Mouse (Mus musculus): ENCODE results near the gene Amotl1.
"Not testable (repeated sequence)": the region's sequence is repeated elsewhere in the genome, so short reads cannot be mapped to it uniquely, and the experiment has no call there.

Amotl1 gene

GRCm38 (mm10) chr9:14604363-14604762 lies 40.5 kb downstream of the Amotl1 start:
- DNase-seq (ENCODE audit: low spot score in 2 of 2), result no peak

GRCm38 (mm10) chr9:14603475-14603874 lies 41.4 kb downstream of the Amotl1 start:
- no peak for DNase-seq (ENCODE audit: low spot score in 2 of 2)

DNA sequence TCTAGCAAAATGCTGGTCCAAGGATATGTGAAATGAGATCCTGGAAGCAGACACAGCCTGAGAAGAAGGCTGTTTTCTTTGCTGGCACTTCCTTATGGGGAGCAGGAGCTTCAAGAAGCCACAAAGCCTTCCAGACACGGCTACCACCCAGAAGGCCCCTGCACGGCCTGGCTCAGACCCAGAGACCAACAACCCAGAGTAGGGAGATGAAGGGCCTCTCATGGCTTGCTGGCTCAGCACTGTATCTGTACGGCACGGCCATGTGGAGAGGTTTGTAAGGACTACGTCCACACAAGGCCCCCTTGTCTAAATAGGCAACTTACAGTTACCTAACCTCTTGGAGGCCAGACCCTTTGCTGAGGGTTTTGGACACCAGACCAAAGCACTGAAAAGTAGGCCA lies 45.1 kb downstream of the Amotl1 start:
- no peak for DNase-seq (ENCODE audit: low spot score in 2 of 2)

- DNase-seq (ENCODE audit: low spot score in 2 of 2), result no peak
These were observed 46.7 kb downstream of the Amotl1 start for GRCm38 (mm10) chr9:14598157-14598556.

DNA sequence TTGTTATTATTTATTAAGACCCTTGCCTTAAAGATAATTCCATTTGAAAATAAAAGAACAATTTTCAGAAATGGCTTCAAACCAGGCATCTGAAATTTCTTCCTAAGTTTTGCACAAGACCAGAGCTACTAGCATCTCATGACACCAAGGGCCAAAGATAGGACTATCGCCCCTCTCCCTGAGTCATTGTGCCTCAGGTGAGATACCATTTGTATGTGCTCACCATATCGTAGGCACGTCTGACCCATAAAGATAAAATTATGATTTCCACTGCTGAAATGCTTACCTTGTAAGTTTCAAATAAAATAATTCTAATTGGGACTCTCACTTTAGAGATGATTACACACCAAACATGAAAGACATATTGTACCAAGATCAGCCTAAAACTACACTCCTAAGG lies 47.4 kb downstream of the Amotl1 start:
- DNase-seq (ENCODE audit: low spot score in 2 of 2), result no peak

DNA sequence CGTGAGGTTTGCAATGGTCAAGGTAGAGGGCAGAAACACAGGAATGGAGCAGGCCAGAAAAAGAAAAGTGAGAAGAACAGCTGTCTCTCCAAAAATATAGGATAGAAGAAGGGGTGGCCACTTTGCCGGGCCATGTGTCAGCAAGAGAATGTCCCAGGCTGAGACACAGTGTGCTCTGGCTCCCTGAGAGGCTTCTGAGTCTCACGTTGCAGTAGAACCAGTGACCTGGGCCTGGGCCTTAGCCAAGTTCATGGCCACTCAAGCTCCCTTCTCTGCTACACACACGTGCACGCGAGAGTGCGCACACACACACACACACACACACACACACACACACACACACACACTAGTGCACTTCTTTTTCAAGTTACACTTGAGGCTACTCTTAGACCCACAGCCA lies 48.0 kb downstream of the Amotl1 start:
- DNase-seq (ENCODE audit: low spot score in 2 of 2), result no peak

GRCm38 (mm10) chr9:14596427-14596826 lies 48.4 kb downstream of the Amotl1 start:
- no peak for DNase-seq (ENCODE audit: low spot score in 2 of 2)

DNA sequence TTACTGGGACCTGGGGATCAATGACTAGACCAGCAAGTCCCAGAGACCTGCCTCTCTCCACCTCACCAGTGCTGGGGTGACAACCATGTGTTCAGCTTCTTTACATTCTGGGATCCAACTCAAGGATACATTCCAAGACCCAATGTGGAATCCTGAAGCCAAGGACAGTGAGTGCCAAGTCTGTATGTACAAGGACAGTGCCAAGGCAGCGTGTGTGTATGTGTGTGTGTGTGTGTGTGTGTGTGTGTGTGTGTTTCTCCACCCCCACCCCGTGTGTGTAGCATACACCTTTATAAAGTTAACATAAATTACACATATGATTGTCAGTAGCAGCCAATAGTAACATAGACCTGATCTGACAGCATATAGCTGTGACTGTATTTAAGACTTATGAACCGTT lies 49.0 kb downstream of the Amotl1 start:
- no peak for DNase-seq (ENCODE audit: low spot score in 2 of 2)

DNA sequence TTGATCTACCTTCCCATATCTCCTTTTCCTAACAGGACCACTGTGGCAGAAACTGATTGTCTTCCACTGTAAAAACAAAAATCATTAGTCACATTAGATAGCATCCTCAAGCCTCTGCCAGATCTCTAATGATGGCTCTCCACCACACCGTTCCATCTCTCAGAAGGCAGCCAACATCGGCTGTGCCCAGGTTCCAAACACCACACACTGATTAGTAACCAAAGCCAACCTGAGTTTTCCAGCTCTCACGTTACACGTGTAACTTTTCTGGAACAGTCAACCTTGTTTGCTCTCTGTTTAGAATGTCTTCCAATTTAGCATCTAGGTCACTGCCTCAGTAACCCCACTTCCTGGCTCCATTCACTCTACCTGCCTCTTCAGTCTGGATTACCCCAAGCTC lies 51.0 kb downstream of the Amotl1 start:
- no peak for DNase-seq (ENCODE audit: low spot score in 2 of 2)

DNA sequence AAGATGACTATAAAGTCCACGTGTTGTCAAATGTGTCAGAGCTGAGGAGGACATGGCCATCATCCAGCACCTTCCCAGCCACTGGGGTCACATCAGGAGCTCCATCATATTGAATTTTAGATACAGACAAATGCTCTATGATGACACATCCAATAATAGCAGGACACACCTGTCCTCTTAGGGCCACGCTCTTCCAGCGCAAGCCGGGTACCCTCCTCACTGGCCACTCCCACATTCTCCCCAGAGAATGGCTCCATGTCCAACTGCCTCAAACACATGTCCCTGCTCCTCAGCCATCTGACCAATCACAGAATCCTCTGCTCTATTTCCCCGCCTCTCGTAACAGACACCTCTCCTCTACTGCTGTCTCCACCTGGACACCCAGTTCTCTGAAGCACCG lies 54.2 kb downstream of the Amotl1 start:
- no peak for DNase-seq (ENCODE audit: low spot score in 2 of 2)

- no peak for DNase-seq (ENCODE audit: low spot score in 2 of 2)
These were observed 56.2 kb downstream of the Amotl1 start for GRCm38 (mm10) chr9:14588690-14589089.

- DNase-seq (ENCODE audit: low spot score in 2 of 2), result no peak
These were observed 59.2 kb downstream of the Amotl1 start for GRCm38 (mm10) chr9:14585702-14586101.

- DNase-seq (ENCODE audit: low spot score in 2 of 2), result no peak
These were observed 65.9 kb downstream of the Amotl1 start for GRCm38 (mm10) chr9:14578960-14579359.

DNA sequence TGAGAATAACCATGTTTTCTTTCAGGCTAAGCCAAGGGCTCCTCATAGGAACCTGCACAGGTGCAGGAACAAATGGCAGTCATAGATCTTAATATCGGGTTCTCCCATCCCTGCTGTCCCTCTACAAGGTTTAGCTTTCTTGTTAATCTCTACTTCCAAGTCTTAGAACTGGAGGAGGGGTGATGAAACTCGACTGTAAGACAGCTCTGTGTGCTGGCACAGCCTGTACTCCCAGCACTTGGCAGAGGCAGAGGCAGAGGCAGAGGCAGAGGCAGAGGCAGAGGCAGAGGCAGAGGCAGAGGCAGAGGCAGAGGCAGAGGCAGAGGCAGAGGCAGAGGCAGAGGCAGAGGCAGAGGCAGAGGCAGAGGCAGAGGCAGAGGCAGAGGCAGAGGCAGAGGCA lies 68.5 kb downstream of the Amotl1 start:
- not testable (repeated sequence) for DNase-seq (ENCODE audit: low spot score in 2 of 2)

DNA sequence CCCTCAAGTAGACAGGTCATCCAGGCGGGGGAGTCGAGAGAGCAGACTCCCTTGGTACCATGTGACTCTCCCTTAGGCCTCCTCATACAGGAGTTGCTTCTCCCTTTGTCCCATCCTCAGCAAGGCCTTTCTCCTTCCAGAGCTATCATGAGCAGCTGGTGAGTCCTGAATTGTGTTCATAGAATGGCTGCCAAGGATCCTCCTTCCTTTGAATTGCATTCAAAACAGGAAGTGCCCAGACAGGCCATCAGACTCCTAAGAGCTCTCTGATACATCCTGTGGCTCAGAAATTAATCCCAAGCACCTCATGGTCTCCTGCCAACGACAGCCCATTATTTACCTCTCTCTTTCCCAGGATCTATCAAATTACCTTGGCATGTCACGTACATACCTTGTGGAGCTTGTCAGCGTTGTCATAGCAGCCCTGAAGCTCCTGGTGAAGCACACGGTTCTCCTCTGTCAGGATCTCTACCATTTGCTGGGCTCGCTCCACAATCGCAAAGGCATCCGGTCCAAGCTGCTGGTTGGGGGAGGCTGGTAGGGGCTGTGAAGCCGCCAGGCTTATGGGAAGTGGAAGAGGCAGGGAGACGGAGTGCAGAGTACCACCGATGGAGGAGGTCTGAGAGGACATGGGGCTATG lies 70.0 kb downstream of the Amotl1 start:
- no peak for DNase-seq (ENCODE audit: low spot score in 2 of 2)

DNA sequence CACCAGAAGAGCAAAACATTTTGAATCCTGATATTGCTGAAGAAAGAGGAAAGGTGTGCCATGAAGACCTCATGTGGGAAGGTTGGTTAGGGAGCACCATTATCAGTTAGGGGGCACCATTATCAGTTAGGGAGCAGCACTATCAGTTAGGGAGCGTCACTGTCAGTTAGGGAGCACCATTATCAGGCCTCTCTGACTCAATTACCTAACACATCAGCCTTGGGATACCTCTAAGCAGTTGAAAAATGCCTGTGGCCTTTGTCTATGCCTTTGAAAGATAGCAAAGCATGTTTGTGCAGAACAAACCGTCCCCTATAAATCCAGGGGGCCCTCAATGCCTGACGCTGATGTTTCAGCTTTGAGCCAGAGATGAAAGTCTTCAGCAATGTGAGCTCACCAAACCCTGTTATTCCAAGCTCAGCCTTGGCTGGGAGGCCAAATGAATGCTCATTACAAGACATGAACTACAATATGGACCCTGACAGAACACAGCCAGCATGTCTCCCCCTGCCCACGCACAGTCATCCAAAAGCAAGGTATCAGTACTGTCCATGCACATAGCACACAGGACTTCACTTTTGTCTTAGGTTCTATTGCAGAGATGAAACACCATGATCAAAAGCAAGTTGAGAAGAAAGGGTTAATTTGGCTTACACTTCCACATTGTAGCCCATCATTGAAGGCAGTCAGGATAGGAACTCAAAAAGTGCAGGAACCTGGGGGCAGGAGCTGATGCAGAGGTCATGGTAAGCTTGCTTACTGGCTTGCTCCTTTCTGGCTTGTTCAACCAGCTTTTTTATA lies 75.5 kb downstream of the Amotl1 start:
- no peak for DNase-seq (ENCODE audit: low spot score in 2 of 2)

GRCm38 (mm10) chr9:14568487-14568886 lies 76.4 kb downstream of the Amotl1 start:
- no peak for DNase-seq (ENCODE audit: low spot score in 2 of 2)

DNA sequence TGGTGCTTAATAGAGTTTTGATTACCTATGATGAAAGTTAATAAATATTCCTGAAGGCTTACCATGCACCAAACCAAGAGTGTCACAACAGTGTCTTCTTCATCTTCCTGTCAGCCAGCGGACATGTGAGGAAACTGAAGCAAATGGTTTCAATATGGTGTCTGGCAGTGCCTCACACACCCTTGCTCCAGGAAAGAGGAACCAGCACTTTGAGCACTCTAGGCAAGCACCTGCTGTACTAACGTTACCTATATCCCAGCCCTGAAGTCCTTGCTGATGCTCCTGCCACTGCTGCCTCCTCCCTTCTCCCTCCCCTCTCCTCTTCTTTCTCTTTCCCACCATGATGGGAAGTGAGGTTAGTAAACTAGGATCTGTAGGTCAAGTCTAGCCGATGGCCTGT lies 80.4 kb downstream of the Amotl1 start:
- DNase-seq (ENCODE audit: low spot score in 2 of 2), result no peak

GRCm38 (mm10) chr9:14563351-14563750 lies 81.5 kb downstream of the Amotl1 start:
- no peak for DNase-seq (ENCODE audit: low spot score in 2 of 2)

DNA sequence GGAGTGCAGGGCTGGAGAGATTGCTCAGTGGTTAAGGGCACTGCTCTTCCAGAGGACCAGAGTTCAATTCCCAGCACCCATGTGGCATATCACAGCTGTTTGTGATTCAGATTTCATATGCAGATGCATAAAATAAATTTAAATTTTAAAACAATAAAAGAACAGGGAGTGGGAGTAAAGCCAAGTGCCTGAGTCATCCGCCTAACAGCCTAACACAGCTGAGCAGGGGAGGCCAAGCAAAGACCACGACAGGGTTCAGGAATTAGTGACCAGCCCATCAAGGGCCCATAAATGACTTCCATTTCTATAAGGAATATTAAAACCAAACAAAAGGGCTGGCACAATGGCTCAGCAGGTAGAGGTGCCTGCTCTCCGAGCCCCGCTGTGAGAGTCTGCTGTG lies 84.3 kb downstream of the Amotl1 start:
- DNase-seq (ENCODE audit: low spot score in 2 of 2), result no peak

GRCm38 (mm10) chr9:14559996-14560395 lies 84.9 kb downstream of the Amotl1 start:
- no peak for DNase-seq (ENCODE audit: low spot score in 2 of 2)

DNA sequence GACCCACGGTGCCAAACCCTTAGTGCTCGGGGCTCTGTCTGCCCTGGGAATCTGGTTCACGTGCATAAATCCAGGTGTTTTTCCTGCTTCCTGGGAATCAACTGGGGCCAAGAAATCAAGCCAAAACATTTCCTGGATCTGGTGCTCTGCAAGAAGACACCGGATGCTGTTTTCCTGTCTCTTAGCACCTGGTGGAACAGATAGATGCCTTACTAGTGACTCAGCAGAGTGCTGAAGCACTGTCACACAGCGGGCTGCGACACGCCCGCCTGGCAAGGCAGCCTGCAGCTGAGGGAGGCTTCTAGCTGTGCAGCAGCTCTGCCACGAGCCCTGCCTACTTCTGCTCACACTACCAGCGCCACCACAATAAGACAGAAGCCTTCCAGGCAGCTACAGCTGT lies 85.4 kb downstream of the Amotl1 start:
- DNase-seq (ENCODE audit: low spot score in 2 of 2), result no peak

DNA sequence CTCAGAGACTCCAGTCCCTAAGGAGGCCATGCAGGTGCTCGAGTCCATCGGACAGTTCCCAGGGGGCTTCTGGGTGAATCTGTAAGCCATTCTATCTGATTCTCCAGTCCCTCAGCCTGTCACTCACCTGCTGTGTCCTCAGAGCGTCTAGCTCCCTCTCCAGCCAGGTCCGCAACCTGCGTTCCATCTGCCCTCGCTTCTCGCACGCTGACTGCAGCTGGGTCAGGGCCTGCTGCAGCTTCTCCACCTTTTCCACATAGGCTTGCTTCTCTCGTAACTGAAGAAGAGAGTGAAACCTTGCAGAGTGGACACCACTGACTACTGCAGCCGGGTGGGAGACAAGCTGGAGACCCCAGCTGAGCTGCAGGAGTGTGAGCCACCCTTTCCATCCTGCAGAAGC lies 86.5 kb downstream of the Amotl1 start:
- no peak for DNase-seq (ENCODE audit: low spot score in 2 of 2)

DNA sequence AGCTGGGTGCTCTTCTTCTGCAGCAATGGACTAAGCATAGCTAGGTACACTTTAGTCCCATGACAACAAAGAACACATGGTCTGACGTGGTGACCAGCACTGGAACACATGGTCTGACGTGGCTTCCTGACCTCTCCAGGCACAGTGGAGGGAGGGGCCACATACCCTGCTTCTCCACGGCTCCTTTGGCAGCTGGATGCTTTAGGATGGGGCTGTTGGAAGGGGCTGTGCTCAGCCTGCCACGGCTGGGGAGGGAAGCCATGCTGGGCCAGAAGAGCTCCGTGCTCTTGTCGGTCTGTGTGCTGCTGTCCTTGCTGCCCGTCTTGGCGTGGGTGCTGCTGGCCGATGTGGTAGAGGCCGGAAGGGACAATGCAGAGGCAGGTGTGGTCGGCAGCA lies 96.5 kb downstream of the Amotl1 start:
- no peak for DNase-seq (ENCODE audit: low spot score in 2 of 2)
